ENCODE assay signal across 14 mouse cellular contexts in the genomic region with DNA sequence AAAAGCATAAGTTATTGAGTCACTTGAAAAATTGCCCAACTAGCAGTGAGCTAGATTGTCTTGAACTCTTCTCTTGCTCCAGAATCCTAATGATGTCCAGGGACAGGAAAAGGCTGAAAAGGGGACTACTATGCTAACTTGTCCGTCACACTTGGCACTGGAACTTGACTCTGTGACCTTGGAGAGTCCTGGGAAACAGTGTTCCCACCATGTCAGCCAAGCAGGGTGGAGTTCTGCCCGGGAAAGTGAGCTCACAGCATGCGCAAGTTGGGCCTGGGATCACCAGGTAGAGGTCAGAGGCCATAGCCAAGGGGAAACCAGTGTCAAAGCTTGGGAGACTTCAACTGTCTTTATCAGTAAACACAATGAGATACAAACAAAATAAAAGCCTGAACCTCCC.
"Had no signal": no experiment of that assay in that cellular context is flagged by ENCODE, and none has a peak within 500 bp of the region (broad histone marks: within the 10 kb centered on the region; RNA-seq: fewer than 3 reads in every experiment).

No protein-coding gene starts in this region.

- DNase-seq: kidney, postnatal 25 days; layer of hippocampus, adult 9-11 months; layer of hippocampus, postnatal 36 days; liver, embryonic 13.5 days; lung, adult 18-20 months; retina, postnatal 1 day; right cerebral cortex, postnatal 4 days; thymus, adult 2 months; thymus, postnatal 25 days had no signal

- H3K4me2 ChIP-seq: limb, embryonic 15.5 days; liver, embryonic 13.5 days; midbrain, embryonic 12.5 days; neural tube, embryonic 13.5 days; stomach, embryonic 15.5 days had no signal

- ATAC-seq: midbrain, embryonic 16.5 days had no signal

- H3K9me3 ChIP-seq: limb, embryonic 15.5 days; liver, embryonic 13.5 days; midbrain, embryonic 12.5 days; neural tube, embryonic 13.5 days; stomach, embryonic 15.5 days had no signal

- H3K27ac ChIP-seq: limb, embryonic 15.5 days; liver, embryonic 13.5 days; midbrain, embryonic 12.5 days; neural tube, embryonic 13.5 days; stomach, embryonic 15.5 days had no signal

- H3K27me3 ChIP-seq: limb, embryonic 15.5 days; liver, embryonic 13.5 days; midbrain, embryonic 12.5 days; neural tube, embryonic 13.5 days; stomach, embryonic 15.5 days had no signal

- H3K4me3 ChIP-seq: limb, embryonic 15.5 days; liver, embryonic 13.5 days; midbrain, embryonic 12.5 days; neural tube, embryonic 13.5 days; stomach, embryonic 15.5 days had no signal

- H3K4me1 ChIP-seq: limb, embryonic 15.5 days; liver, embryonic 13.5 days; midbrain, embryonic 12.5 days; neural tube, embryonic 13.5 days; stomach, embryonic 15.5 days had no signal

- H3K9ac ChIP-seq: limb, embryonic 15.5 days; liver, embryonic 13.5 days; midbrain, embryonic 12.5 days; neural tube, embryonic 13.5 days; stomach, embryonic 15.5 days had no signal
